Mouse (Mus musculus) liver, embryonic 14.5 days (tissue): Measurements from ENCODE around the gene Slit1.

ENCODE experiments used
- CTCF ChIP-seq: IDR thresholded peaks from 2 replicates; pipeline ENCODE4 v1.5.1; 2016; ENCODE audit warnings: antibody characterized with exemption, low read depth, control low read depth
- EP300 ChIP-seq: IDR thresholded peaks from 2 replicates; pipeline ENCODE4 v1.6.1; 2016; ENCODE audit warnings: antibody characterized with exemption, low read depth

DNA sequence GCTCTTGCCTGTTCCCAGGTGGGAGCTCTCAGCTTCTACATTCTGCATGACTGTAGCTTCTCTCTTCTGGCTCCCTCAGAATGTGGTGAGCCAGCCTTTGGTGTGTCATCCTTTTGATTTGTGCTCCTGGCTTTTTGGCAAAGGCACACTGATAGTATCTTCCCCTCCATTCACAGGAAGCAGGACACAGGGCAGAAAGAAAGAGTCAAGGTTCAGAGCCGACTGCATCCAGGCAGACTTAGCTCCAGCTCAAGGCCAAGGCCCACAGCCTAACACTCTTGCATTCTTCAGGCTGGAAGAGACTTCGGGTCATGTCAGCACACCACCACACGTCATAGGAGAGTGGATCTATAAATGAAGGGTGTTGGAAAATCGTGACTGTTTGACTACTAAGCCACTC lies 77.5 kb downstream of the Slit1 start:
- TF ChIP-seq EP300, result no peak
- TF ChIP-seq CTCF, result no peak
